Mouse (Mus musculus) layer of hippocampus, adult 18-20 months (tissue): ENCODE measurements around the gene Gm43738. TPM values are rescaled to one million over a fixed set of nuclear protein-coding genes. Genes with fewer than 3 reads are reported as not detected.

Experiments
- DNase-seq, 2 experiments: peaks; one replicate each; pipeline ENCODE4 v3.0.0; 2022; ENCODE audit warnings: low spot score in 2 of 2
- total RNA-seq, 2 experiments: library from RNA; stranded (reverse); gene quantifications; 2 replicates each; pipeline ENCODE4 v1.2.3; 2021

Gm43738 gene
- total RNA-seq, 2 experiments from 2014 or later, result not detected

DNA sequence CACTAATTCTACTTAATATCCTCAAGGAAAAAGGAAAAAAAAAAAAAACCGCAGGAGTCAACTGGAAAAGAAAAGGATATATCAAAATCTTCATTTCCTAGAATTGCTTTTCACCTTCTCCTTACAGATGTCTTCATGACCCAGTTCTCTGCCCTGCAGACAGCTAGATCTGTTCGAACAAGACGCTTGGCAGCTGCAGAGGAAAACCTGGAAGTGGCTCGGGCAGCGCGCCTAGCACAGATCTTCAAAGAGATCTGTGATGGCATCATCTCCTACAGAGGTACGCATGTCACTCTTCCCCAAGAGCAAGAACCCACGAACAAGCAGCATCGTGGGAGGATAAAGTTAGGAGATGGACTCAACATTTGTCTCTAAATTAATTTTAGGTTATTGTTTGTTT is 42.5 kb downstream of the Gm43738 start:
- DNase-seq, result no peak

DNA sequence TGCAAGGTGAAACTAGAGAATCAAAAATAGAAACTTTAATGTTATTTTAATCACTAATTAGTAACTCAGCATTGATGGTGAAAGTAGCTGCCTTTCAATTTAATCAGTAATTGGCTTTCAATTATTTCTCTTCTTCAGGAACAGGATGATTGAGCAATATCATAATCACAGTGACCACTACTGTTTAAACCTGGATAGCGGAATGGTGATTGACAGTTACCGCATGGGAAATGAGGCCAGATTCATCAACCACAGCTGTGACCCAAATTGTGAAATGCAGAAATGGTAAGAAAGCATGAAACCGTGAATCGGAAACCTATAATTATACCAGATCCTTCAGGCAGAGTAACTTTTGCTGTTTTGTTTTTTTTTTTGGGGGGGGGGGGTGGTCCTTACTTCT is 57.5 kb downstream of the Gm43738 start:
- no peak for DNase-seq

Other genes starting within 250 kb of the Gm43738 start
- gene Msto1, start 187.1 kb downstream of the Gm43738 start, total RNA-seq, result 10 to 100 TPM; 21.6 to 21.9 TPM
- gene Ash1l, start 150.5 kb downstream of the Gm43738 start, total RNA-seq, result 10 to 100 TPM; 85.4 to 89.7 TPM
- 100 to 1,000 TPM; 111 to 118 TPM for gene Dap3, start 149.9 kb downstream of the Gm43738 start, total RNA-seq
- gene Rusc1, start 7.8 kb downstream of the Gm43738 start, total RNA-seq, result 100 to 1,000 TPM; 128 to 134 TPM
- gene Fdps, start 860 bp upstream of the Gm43738 start, total RNA-seq, result 10 to 100 TPM; 83.7 to 91.9 TPM
- under 1 TPM in 1 of 2 experiments, not detected in 1; 0.15 TPM for gene Pklr, start 35.0 kb upstream of the Gm43738 start, total RNA-seq
- 10 to 100 TPM in 1 of 2 experiments, 1 to 10 TPM in 1; 9.6 to 13.1 TPM for gene Hcn3, start 59.1 kb upstream of the Gm43738 start, total RNA-seq
- gene Clk2, start 63.7 kb upstream of the Gm43738 start, total RNA-seq, result 10 to 100 TPM; 42.3 to 43.5 TPM
- 10 to 100 TPM; 68.5 to 69.8 TPM for gene Scamp3, start 76.4 kb upstream of the Gm43738 start, total RNA-seq
- gene Fam189b, start 82.0 kb upstream of the Gm43738 start, total RNA-seq, result 10 to 100 TPM; 49.0 to 59.9 TPM
- gene Gba, start 101.8 kb upstream of the Gm43738 start, total RNA-seq, result 10 to 100 TPM; 57.3 to 59.9 TPM
- 10 to 100 TPM; 30.5 to 30.7 TPM for gene Thbs3, start 114.1 kb upstream of the Gm43738 start, total RNA-seq
- gene Mtx1, start 126.0 kb upstream of the Gm43738 start, total RNA-seq, result 10 to 100 TPM; 84.9 to 91.6 TPM
- gene Muc1, start 128.0 kb upstream of the Gm43738 start, total RNA-seq, result under 1 TPM; 0.71 to 0.84 TPM
- gene Krtcap2, start 144.9 kb upstream of the Gm43738 start, total RNA-seq, result 10 to 100 TPM; 78.0 to 81.3 TPM
- 10 to 100 TPM; 83.1 to 86.0 TPM for gene Trim46, start 145.2 kb upstream of the Gm43738 start, total RNA-seq
- gene Dpm3, start 158.3 kb upstream of the Gm43738 start, total RNA-seq, result 10 to 100 TPM; 64.2 to 66.9 TPM
- 10 to 100 TPM; 43.7 to 52.2 TPM for gene Slc50a1, start 169.5 kb upstream of the Gm43738 start, total RNA-seq
- 10 to 100 TPM in 1 of 2 experiments, 1 to 10 TPM in 1; 8.4 to 11.4 TPM for gene Efna1, start 180.0 kb upstream of the Gm43738 start, total RNA-seq
- 10 to 100 TPM; 78.2 to 80.1 TPM for gene Efna3, start 221.9 kb upstream of the Gm43738 start, total RNA-seq
- gene Efna4, start 236.9 kb upstream of the Gm43738 start, total RNA-seq, result under 1 TPM; 0.53 to 0.77 TPM
- gene Adam15, start 248.9 kb upstream of the Gm43738 start, total RNA-seq, result 100 to 1,000 TPM; 120 to 126 TPM